Mouse (Mus musculus) spleen, postnatal 36 days (tissue): ENCODE results near the gene Specc1.
"Not testable (repeated sequence)": the region's sequence is repeated elsewhere in the genome, so short reads cannot be mapped to it uniquely, and the experiment has no call there.

ENCODE experiments used
- DNase-seq, 2 experiments: peaks; one replicate each; pipeline ENCODE4 v3.0.0; 2022; ENCODE audit warnings: low spot score in 2 of 2, mixed read lengths in 1 of 2

Specc1 gene

GRCm38 (mm10) chr11:61956572-61957295 is at the start of gene Specc1:
Gene Specc1, plus strand, starts transcription at chr11:61956763.
- DNase-seq, result peak; percentile 78 to 86

DNA sequence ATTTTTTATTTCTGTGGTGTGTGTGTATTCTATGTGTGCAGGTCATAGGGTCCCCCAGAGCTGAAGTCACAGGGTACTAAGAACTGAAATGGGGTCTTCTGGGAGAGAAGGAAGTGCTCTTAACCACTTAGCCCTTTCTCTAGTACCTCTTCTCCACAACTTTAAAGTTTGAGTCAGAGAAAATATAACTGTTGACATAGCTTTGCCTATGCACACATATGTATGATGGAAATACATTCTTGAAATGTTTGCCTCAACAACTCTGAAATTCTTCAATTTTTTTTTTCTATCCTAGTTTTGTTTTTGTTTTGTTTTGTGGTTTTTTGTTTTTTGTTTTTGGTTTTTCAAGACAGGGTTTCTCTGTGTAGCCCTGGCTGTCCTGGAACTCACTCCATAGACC is 48.2 kb upstream of the Specc1 start:
- DNase-seq, result no peak

GRCm38 (mm10) chr11:61919702-61920101 is 36.9 kb upstream of the Specc1 start:
- no peak for DNase-seq

GRCm38 (mm10) chr11:61923309-61923708 is 33.3 kb upstream of the Specc1 start:
- DNase-seq, result no peak

DNA sequence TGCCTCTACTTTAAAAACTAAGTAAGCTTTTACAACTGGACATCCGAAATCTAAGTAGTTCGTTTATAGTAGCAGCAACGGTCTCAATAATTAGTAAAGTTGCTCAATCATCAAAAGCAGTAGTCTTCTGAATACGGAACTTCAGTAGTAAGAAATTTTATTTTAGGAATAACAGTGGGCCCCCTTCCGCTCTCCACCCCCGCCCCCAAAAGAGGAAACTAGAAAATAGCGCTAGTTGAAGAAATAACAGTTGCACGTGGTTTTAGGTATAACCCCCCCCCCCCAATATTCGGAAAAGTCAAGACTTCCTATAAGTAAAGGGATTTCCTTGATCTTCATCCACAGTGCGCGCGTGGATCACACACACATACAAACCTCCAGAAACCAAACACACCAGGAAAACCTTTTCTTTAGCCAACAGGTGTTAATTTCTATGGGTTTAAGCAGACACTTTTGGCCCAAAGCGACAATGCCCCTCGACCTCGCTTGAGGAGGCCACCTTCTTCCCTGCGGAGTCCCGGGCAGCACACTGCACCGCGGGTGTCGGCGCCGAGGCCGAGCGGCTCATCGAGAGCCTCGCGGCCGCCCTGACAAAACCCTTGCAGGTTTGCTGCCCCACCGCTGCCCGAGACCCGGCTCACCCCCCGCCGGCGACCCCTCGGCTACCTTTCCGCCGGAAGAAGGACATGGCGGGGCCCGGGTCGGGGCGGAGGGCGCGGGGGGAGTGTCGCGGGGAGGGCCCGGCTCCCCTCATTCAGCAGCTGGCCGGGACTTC is 27.1 kb upstream of the Specc1 start:
- DNase-seq, result peak; percentile 13 to 25

DNA sequence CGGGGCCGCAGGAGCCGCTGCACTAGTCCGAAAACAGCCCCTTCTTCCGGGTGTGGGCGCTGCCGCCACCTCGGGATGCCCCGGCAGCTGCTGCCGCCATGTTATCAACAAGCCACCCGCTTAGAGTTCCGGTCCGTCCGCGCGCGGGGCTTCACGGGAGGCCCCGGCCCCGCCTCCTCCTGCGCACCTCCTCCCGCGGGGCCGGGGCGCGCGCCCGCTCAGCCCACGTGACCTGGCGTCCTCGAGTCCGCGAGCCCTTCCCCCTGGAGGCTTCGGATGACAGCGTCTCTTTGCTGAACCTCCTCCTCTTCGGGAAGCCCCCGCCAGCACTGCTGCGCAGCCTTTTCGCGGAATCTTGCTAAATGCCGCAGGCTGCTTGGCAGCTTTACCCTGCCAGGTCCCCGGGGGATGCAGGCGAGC is 26.5 kb upstream of the Specc1 start, which contains the start of gene Akap10:
Akap10 (minus strand) TSS at position 155 of the 420 bp plus-strand sequence.
- peak; percentile 94 to 97 for DNase-seq

DNA sequence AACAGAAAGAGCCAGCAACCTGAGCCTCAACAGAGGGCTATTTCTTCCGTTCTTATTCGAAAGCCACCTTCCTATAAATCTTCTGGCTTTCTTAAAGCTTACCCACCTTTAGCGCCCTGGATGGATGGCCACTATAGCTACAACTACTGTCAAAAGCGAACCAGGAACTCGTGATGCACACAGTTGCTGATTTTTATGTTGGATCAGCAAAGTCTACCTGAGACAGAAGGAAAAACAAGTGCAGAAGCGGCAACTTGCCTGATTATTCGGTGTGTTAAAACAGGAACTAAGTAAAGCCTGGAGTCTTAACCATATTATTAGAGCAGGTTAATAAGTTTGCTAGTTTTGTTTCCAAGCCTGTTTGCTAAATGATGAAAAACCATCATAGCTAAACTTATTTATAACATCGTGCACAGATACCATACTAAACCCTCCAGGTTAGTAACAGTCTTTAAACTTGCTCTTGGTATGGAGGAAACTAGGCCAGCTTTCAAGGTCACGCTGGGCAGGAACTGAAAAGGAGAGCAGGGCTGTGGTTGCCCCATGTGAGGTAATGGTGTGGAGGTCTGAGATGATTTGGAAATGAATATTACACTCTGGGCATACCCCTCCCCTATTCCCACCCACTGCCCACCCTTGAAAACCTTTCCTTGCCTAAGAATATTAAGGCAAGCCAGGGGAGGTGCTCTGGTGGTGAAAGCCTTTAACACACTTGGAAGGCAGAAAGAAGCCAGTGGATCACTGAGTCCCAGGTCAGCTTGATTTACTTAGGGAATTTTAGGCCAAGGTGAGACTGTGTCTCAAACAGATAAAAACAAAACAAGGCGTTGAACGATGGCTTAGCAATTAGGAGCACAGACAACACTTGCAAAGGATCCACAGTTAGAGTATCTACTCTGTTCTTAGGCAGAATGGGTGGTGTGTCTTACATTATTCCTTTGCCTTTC is 25.6 kb upstream of the Specc1 start:
- peak; percentile 9 to 23 for DNase-seq

GRCm38 (mm10) chr11:61937761-61938160 is 18.8 kb upstream of the Specc1 start:
- no peak for DNase-seq

GRCm38 (mm10) chr11:61942903-61943302 is 13.7 kb upstream of the Specc1 start:
- no peak for DNase-seq

GRCm38 (mm10) chr11:61944417-61944816 is 12.1 kb upstream of the Specc1 start:
- no peak for DNase-seq

GRCm38 (mm10) chr11:61946608-61947007 is 10.0 kb upstream of the Specc1 start:
- DNase-seq, result no peak

- no peak for DNase-seq
These were observed 7.2 kb upstream of the Specc1 start for GRCm38 (mm10) chr11:61949315-61949714.

DNA sequence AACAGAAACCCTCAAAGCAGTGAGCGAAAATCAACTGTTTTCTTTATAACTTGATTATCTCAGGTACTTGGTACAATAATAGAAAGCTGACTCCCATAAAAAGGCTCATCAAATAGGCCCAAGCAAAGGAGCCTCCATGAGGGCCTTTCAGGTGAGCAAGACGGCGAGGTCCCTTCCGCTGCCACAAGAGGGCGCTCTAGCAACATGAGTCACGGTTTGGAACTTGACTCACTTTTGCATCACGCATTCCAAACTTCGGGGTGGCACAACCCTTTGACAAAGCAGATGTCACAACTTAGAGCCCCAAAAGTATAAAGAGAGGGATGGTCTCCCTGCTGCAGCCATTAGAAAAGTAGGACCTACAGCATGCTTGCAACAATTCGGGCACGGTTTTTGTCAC is 5.9 kb upstream of the Specc1 start:
- peak; percentile 56 to 71 for DNase-seq

GRCm38 (mm10) chr11:61955136-61955535 is 1.4 kb upstream of the Specc1 start:
- no peak for DNase-seq

- DNase-seq, result no peak
These were observed 612 bp upstream of the Specc1 start for GRCm38 (mm10) chr11:61955951-61956350.

DNA sequence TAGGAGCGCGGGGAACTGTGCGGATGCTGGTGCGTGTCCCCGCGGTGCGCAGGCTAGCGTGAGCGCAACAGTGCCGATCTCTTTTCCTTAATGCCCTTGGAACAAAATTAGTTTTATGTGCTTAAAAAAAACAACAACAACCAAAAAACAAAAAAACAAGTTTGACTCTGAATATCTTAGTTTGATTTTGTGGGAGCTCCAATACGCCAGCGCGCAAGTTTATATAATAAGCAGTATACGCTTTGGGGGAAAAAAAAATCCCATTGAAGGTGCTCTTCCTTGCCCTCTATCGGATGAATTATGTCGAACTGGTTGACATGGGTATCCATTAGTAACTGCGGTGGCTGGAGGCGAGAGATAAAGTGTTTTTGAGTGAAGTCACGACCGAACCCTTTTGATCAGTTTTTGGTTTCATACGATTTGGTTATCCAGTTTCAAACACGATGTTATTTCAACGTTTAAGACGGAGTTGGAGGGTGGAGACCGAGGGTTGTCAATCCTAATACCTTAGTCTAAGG is 792 bp downstream of the Specc1 start:
- DNase-seq, result peak; percentile 54 to 82

GRCm38 (mm10) chr11:61958706-61959105 is 2.1 kb downstream of the Specc1 start:
- DNase-seq, result not testable (repeated sequence)

GRCm38 (mm10) chr11:61960096-61960495 is 3.5 kb downstream of the Specc1 start:
- peak in 1 of 2 experiments; percentile 24 for DNase-seq

DNA sequence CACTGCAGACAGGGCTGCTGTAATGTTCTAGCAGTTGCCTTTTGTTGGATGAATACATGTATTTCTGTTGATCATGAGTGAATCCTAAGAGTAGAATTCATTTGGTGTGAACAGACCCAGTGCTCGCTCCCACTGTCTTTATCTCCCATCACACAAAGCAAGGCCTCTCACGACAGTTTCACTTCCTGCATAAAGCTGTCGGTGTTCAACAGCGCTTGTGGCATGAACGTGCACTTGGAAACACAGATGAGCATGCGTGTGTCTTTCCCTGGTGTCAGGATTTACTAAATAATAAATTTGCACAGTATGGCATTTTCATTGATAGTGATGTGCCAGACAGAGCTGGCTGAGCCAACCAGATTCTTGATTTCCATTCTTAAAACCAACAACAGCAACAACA is 6.1 kb downstream of the Specc1 start:
- no peak for DNase-seq

DNA sequence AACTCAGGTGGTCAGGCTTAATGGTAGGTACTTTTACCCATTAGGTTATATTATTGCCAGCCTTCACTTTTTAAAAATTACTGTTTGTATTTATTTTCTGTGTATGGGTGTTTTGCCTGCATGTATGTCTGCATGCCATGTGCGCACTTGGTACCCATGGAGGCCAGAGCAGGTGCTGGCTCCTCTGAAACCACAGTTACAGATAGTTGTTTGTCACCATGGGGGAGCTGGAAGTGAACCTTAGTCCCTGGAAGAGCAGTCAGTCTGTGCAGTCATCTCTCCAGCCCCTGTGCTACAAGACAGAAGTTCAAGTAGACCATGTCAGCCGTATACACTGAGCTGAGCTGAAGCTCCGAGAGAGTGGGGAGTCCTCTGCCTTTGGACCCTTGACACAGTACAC is 6.6 kb downstream of the Specc1 start:
- DNase-seq, result no peak

DNA sequence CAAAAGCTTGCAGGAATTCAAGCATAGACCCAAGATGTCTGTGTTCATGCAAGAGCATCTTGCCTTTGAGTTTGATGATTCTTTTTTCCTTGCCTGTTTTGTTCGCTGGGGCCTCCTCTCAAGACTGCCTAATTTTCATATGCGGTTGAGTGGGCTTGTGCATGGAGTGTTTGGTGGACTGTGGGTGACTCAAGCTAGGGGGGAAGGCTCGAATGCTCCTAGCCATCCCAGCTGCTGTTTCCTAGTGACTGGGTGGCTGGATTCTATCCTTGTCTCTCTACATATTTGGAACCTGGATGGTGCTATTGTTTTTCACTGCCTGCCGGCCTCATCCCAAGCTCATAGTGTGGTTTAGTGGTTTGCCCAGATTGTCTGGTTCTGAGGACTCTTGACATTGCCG is 8.0 kb downstream of the Specc1 start:
- no peak for DNase-seq

- no peak for DNase-seq
These were observed 10.5 kb downstream of the Specc1 start for GRCm38 (mm10) chr11:61967034-61967433.
